Mouse (Mus musculus): ENCODE measurements around the gene Fkbp15.

DNA sequence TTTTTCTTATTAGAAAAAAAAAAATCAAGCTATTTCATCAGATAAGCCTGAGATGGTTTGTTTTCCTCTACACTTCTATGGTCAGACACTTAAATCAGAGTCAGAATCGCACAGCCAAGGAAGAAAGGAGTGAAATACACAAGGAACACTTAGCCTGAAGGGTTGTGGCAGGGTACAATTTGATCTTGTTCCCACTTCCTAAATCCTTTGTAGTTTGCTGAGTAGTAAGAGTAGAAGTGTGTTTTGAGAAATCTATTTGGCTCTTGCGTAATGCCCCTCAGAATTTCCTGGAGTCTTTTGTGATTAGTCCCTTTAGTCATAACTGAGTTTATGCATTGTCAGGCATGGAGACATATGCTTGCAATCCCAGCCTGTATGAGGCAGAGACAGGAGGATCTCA is 11.0 kb downstream of the Fkbp15 start:
- TF ChIP-seq POLR2A (IDR thresholded peaks at IDR 0.05; ENCODE audit: extremely low read depth, insufficient read depth, low read length) (no peak), CTCF (IDR thresholded peaks at IDR 0.05; ENCODE audit: extremely low read depth, insufficient read depth, low read length) (no peak)

All from cortical plate, adult 2 months (tissue).